Mouse (Mus musculus) limb, embryonic 10.5 days (tissue): ENCODE results near the gene Nip7. TPM values are rescaled to one million over a fixed set of nuclear protein-coding genes. Genes with fewer than 3 reads are reported as not detected.

ENCODE experiments used
- DNase-seq: peaks from one replicate; pipeline ENCODE4 v3.0.0-alpha.2; 2017; ENCODE audit warnings: low spot score
- H3K27ac ChIP-seq: fragments of 300-500 bp; sonication (generic); 2 replicates; pipeline ENCODE4 v1.5.1; 2016; ENCODE audit warnings: mild to moderate bottlenecking
- H3K27me3 ChIP-seq: fragments of 300-500 bp; sonication (generic); 2 replicates; pipeline ENCODE4 v1.6.1; 2016; ENCODE audit warnings: low read depth, mild to moderate bottlenecking; ENCODE audit not compliant: poor library complexity, severe bottlenecking
- H3K36me3 ChIP-seq: fragments of 300-500 bp; sonication (generic); 2 replicates; pipeline ENCODE4 v1.6.1; 2016; ENCODE audit warnings: mild to moderate bottlenecking, moderate library complexity
- H3K4me1 ChIP-seq: fragments of 300-500 bp; sonication (generic); 2 replicates; pipeline ENCODE4 v1.6.1; 2016
- H3K4me3 ChIP-seq: fragments of 300-500 bp; sonication (generic); 2 replicates; pipeline ENCODE4 v1.5.1; 2016; ENCODE audit warnings: mild to moderate bottlenecking, moderate library complexity
- H3K9me3 ChIP-seq: fragments of 300-500 bp; sonication (generic); replicated peaks from 2 replicates; pipeline ENCODE4 v1.6.1; 2016; ENCODE audit warnings: mild to moderate bottlenecking
- WGBS: fragments of 180-500 bp; shearing (Covaris S2); methylation state at CpG from one replicate; pipeline ENCODE4 v1.1.7; 2016; 5-methylcytosine and 5-hydroxymethylcytosine counted together
- polyA plus RNA-seq: library from polyadenylated mRNA; unstranded; fragments of >200 nt; fragmentation: Nextera tagmentation; extraction: Ambion mirVana; gene quantifications from 2 replicates; pipeline ENCODE4 v1.2.1, GENCODE M21; 2016

The Nip7 gene
- polyA plus RNA-seq, 1 experiment from 2014 or later: 122 TPM

- DNase-seq: no peak
- Histone ChIP-seq H3K4me1 (no peaks in the 10 kb centered on the region; the same call in 1 of the 2 replicates), H3K27me3 (no peaks in the 10 kb centered on the region), H3K36me3 (peaks cover 86% of the 10 kb centered on the region), H3K4me3 (no peak overlapping the region), H3K27ac (no peak overlapping the region), H3K9me3 (no peaks in the 10 kb centered on the region)
- 83% methylated on average over 7 of the region's 7 CpGs for WGBS
These were observed 16.0 kb upstream of the Nip7 start for GRCm38 (mm10) chr8:107040632-107041031.

- Histone ChIP-seq H3K9me3 (no peaks in the 10 kb centered on the region), H3K27ac (no peak overlapping the region), H3K36me3 (peaks cover 91% of the 10 kb centered on the region), H3K4me1 (peaks cover 23% of the 10 kb centered on the region), H3K27me3 (no peaks in the 10 kb centered on the region), H3K4me3 (no peak overlapping the region)
- WGBS: 91% methylated on average over 6 of the region's 6 CpGs
- no peak for DNase-seq
These were observed 11.2 kb upstream of the Nip7 start for GRCm38 (mm10) chr8:107045478-107045877.

- H3K36me3 ChIP-seq: peaks cover 91% of the 10 kb centered on the region
- H3K27ac ChIP-seq: no peak overlapping the region
- no peak for DNase-seq
- no peaks in the 10 kb centered on the region for H3K9me3 ChIP-seq
- peak overlapping the region; percentile 90; the same call in 1 of the 2 replicates for H3K4me3 ChIP-seq
- 91% methylated on average over 5 of the region's 5 CpGs for WGBS
- peaks cover 23% of the 10 kb centered on the region for H3K4me1 ChIP-seq
- no peaks in the 10 kb centered on the region for H3K27me3 ChIP-seq
These were observed 9.7 kb upstream of the Nip7 start for GRCm38 (mm10) chr8:107046976-107047375.

GRCm38 (mm10) chr8:107048061-107048941 is 8.4 kb upstream of the Nip7 start, which contains the start of gene Pdf:
TSS of gene Pdf (minus strand) at chr8:107048614.
- H3K4me1 ChIP-seq: peaks cover 23% of the 10 kb centered on the region
- WGBS: under 1% methylated on average over 87 of the region's 87 CpGs
- peak within 1 kb of the TSS; percentile 90 for H3K4me3 ChIP-seq
- no peaks in the 10 kb centered on the region for H3K27me3 ChIP-seq
- H3K36me3 ChIP-seq: peaks cover 91% of the 10 kb centered on the region
- H3K27ac ChIP-seq: peak within 1 kb of the TSS; percentile 95
- no peaks in the 10 kb centered on the region for H3K9me3 ChIP-seq
- DNase-seq: peak; percentile 85

- no peaks in the 10 kb centered on the region for H3K27me3 ChIP-seq
- H3K9me3 ChIP-seq: no peaks in the 10 kb centered on the region
- 93% methylated on average over 4 of the region's 4 CpGs for WGBS
- peaks cover 91% of the 10 kb centered on the region for H3K36me3 ChIP-seq
- peak overlapping the region; percentile 90 for H3K4me3 ChIP-seq
- H3K27ac ChIP-seq: no peak overlapping the region; the same call in 1 of the 2 replicates
- DNase-seq: no peak
- peaks cover 23% of the 10 kb centered on the region for H3K4me1 ChIP-seq
These were observed 7.2 kb upstream of the Nip7 start for GRCm38 (mm10) chr8:107049480-107049879.

GRCm38 (mm10) chr8:107052046-107052445 is 4.6 kb upstream of the Nip7 start:
- Histone ChIP-seq H3K36me3 (peaks cover 73% of the 10 kb centered on the region), H3K27me3 (no peaks in the 10 kb centered on the region), H3K4me1 (peaks cover 28% of the 10 kb centered on the region), H3K27ac (no peak overlapping the region), H3K4me3 (no peak overlapping the region), H3K9me3 (no peaks in the 10 kb centered on the region)
- no peak for DNase-seq
- WGBS: 97% methylated on average over 8 of the region's 8 CpGs

- Histone ChIP-seq H3K36me3 (peaks cover 66% of the 10 kb centered on the region), H3K27me3 (no peaks in the 10 kb centered on the region), H3K4me1 (peaks cover 16% of the 10 kb centered on the region), H3K9me3 (no peaks in the 10 kb centered on the region), H3K27ac (peak overlapping the region; percentile 89), H3K4me3 (peak overlapping the region; percentile 82)
- no peak for DNase-seq
- under 1% methylated on average over 33 of the region's 33 CpGs for WGBS
These were observed 294 bp downstream of the Nip7 start for GRCm38 (mm10) chr8:107056973-107057369.

GRCm38 (mm10) chr8:107062613-107063012 is 5.9 kb downstream of the Nip7 start:
- no peaks in the 10 kb centered on the region for H3K9me3 ChIP-seq
- H3K36me3 ChIP-seq: peaks cover 34% of the 10 kb centered on the region
- peaks cover 16% of the 10 kb centered on the region for H3K4me1 ChIP-seq
- H3K27me3 ChIP-seq: no peaks in the 10 kb centered on the region
- no peak overlapping the region for H3K27ac ChIP-seq
- 88% methylated on average over 1 of the region's 1 CpGs for WGBS
- no peak for DNase-seq
- H3K4me3 ChIP-seq: no peak overlapping the region

GRCm38 (mm10) chr8:107065511-107066496 is 9.1 kb downstream of the Nip7 start, which contains the start of gene Tmed6:
TSS of gene Tmed6 (minus strand) at chr8:107065644.
- Histone ChIP-seq H3K36me3 (peaks cover 26% of the 10 kb centered on the region), H3K4me1 (peaks cover 11% of the 10 kb centered on the region), H3K27me3 (no peaks in the 10 kb centered on the region), H3K9me3 (no peaks in the 10 kb centered on the region), H3K27ac (no peak within 1 kb of the TSS), H3K4me3 (no peak within 1 kb of the TSS)
- DNase-seq: no peak
- 59% methylated on average over 17 of the region's 17 CpGs for WGBS

- H3K4me3 ChIP-seq: no peak overlapping the region
- no peak for DNase-seq
- H3K27me3 ChIP-seq: no peaks in the 10 kb centered on the region
- H3K36me3 ChIP-seq: peaks cover 99% of the 10 kb centered on the region
- no peak overlapping the region for H3K27ac ChIP-seq
- peaks cover 4% of the 10 kb centered on the region; the same call in 1 of the 2 replicates for H3K4me1 ChIP-seq
- no peaks in the 10 kb centered on the region for H3K9me3 ChIP-seq
- 84% methylated on average over 4 of the region's 4 CpGs for WGBS
These were observed 17.0 kb downstream of the Nip7 start for GRCm38 (mm10) chr8:107073706-107074105.

- peaks cover 4% of the 10 kb centered on the region; the same call in 1 of the 2 replicates for H3K4me1 ChIP-seq
- no peaks in the 10 kb centered on the region for H3K27me3 ChIP-seq
- peaks cover 99% of the 10 kb centered on the region for H3K36me3 ChIP-seq
- no peaks in the 10 kb centered on the region for H3K9me3 ChIP-seq
- no peak overlapping the region for H3K27ac ChIP-seq
- 94% methylated on average over 1 of the region's 1 CpGs for WGBS
- no peak overlapping the region for H3K4me3 ChIP-seq
- no peak for DNase-seq
These were observed 17.5 kb downstream of the Nip7 start for GRCm38 (mm10) chr8:107074128-107074527.

GRCm38 (mm10) chr8:107076239-107076888 is 19.7 kb downstream of the Nip7 start:
- Histone ChIP-seq H3K4me3 (no peak overlapping the region), H3K27ac (no peak overlapping the region), H3K27me3 (no peaks in the 10 kb centered on the region), H3K4me1 (peaks cover 4% of the 10 kb centered on the region; the same call in 1 of the 2 replicates), H3K9me3 (no peaks in the 10 kb centered on the region), H3K36me3 (peaks cover 99% of the 10 kb centered on the region)
- DNase-seq: no peak
- WGBS: 94% methylated on average over 7 of the region's 7 CpGs
